ENCODE assay signal across 8 mouse cellular contexts in the genomic region with DNA sequence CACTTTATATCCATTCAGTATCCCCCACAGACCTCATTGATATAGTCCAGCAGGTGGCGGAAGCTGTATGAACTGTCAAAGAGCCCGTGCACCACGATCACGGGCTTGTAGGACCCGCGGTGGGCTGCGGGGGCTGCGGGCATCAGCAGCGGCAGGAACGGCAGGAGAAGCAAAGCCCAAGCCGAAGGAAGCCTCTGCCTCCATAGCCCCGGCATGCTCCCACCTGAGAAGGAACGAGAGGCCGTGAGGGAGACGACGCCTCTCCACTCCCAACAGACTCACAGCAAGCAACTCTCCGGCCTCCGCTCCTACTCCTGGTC. TPM values are rescaled to one million over a fixed set of nuclear protein-coding genes. Genes with fewer than 3 reads are reported as not detected.
DNase-seq lines count a peak whose midpoint lies in the region; ATAC-seq and TF ChIP-seq lines count a peak whose summit lies in the region.

No protein-coding gene starts in this region.

- peaks cover 38% of the 10 kb centered on the region for H3K36me3 ChIP-seq in heart, embryonic 13.5 days
- no peaks in the 10 kb centered on the region for H3K36me3 ChIP-seq in limb, embryonic 11.5 days (ENCODE audit: control insufficient read depth, insufficient read depth, low read length)
- 0 out of 2 replicates have a peak, but pooled peaks cover 9% of the 10 kb centered on the region for H3K36me3 ChIP-seq in midbrain, embryonic 15.5 days (replicated peaks)

- peaks cover 22% of the 10 kb centered on the region for H3K4me1 ChIP-seq in bone marrow macrophage, adult 2 months (ENCODE audit: control insufficient read depth, insufficient read depth, low read length)
- peaks cover 51% of the 10 kb centered on the region for H3K4me1 ChIP-seq in heart, embryonic 13.5 days
- H3K4me1 ChIP-seq in limb, embryonic 11.5 days (ENCODE audit: control insufficient read depth, insufficient read depth, low read length) = peaks cover 28% of the 10 kb centered on the region
- peaks cover 52% of the 10 kb centered on the region for H3K4me1 ChIP-seq in midbrain, embryonic 15.5 days

- no peak for TF ChIP-seq CTCF in bone marrow macrophage, adult 2 months (IDR thresholded peaks at IDR 0.05; ENCODE audit: low read depth, low read length)

- peak overlapping the region; percentile 90 for H3K4me2 ChIP-seq in heart, embryonic 13.5 days
- peak overlapping the region; percentile 94 for H3K4me2 ChIP-seq in limb, embryonic 11.5 days (ENCODE audit: low read depth, severe bottlenecking)
- H3K4me2 ChIP-seq in midbrain, embryonic 15.5 days = peak overlapping the region; percentile 89

- no peak for TF ChIP-seq POLR2A in bone marrow macrophage, adult 2 months (IDR thresholded peaks at IDR 0.05; ENCODE audit: borderline replicate concordance, low read depth, low read length)

- peaks cover 33% of the 10 kb centered on the region for H3K27me3 ChIP-seq in heart, embryonic 13.5 days (replicated peaks)
- H3K27me3 ChIP-seq in limb, embryonic 11.5 days (ENCODE audit: control insufficient read depth, insufficient read depth, low read length) = peaks cover 21% of the 10 kb centered on the region
- H3K27me3 ChIP-seq in midbrain, embryonic 15.5 days (replicated peaks) = no peaks in the 10 kb centered on the region; the same call in 1 of the 2 replicates

- H3K9ac ChIP-seq in heart, embryonic 13.5 days = peak overlapping the region; percentile 90
- peak overlapping the region; percentile 71 for H3K9ac ChIP-seq in limb, embryonic 11.5 days (ENCODE audit: low read length)
- H3K9ac ChIP-seq in midbrain, embryonic 15.5 days = peak overlapping the region; percentile 63

- H3K27ac ChIP-seq in bone marrow macrophage, adult 2 months (ENCODE audit: insufficient read depth, low read depth, low read length) = peak overlapping the region; percentile 69
- H3K27ac ChIP-seq in heart, embryonic 13.5 days (replicated peaks) = peak overlapping the region; percentile 96
- H3K27ac ChIP-seq in limb, embryonic 11.5 days (replicated peaks; ENCODE audit: low read depth, low read length) = no peak overlapping the region
- H3K27ac ChIP-seq in midbrain, embryonic 15.5 days = peak overlapping the region; percentile 95

- ATAC-seq in heart, embryonic 13.5 days (ENCODE audit: extremely low read depth, insufficient number of reproducible peaks, low FRiP score, low TSS enrichment) = no peak
- 0 out of 2 replicates have a peak, but pooled peaks have one; percentile 5 for ATAC-seq in limb, embryonic 11.5 days (ENCODE audit: insufficient number of reproducible peaks, low FRiP score, low TSS enrichment, low read depth)
- peak; percentile 35 for ATAC-seq in midbrain, embryonic 15.5 days (replicated peaks)

- WGBS in heart, embryonic 13.5 days = under 1% methylated on average over 18 of the region's 18 CpGs
- under 1% methylated on average over 18 of the region's 18 CpGs for WGBS in limb, embryonic 11.5 days
- under 1% methylated on average over 18 of the region's 18 CpGs for WGBS in midbrain, embryonic 15.5 days

- peak overlapping the region; percentile 69 for H3K4me3 ChIP-seq in bone marrow macrophage, adult 2 months (ENCODE audit: insufficient read depth, low read length)
- peak overlapping the region; percentile 80 for H3K4me3 ChIP-seq in heart, embryonic 13.5 days
- peak overlapping the region; percentile 82 for H3K4me3 ChIP-seq in limb, embryonic 11.5 days (ENCODE audit: low read depth, low read length)
- peak overlapping the region; percentile 71 for H3K4me3 ChIP-seq in midbrain, embryonic 15.5 days

- H3K9me3 ChIP-seq in heart, embryonic 13.5 days = no peaks in the 10 kb centered on the region
- no peaks in the 10 kb centered on the region for H3K9me3 ChIP-seq in limb, embryonic 11.5 days (ENCODE audit: control insufficient read depth, low read length)
- H3K9me3 ChIP-seq in midbrain, embryonic 15.5 days = no peaks in the 10 kb centered on the region

- DNase-seq in kidney, adult 9 months = peak; percentile 60
- DNase-seq in kidney, postnatal 36 days = no peak
- peak; percentile 54 for DNase-seq in limb, embryonic 11.5 days (ENCODE audit: low spot score)
- peak; percentile 61 to 69 for DNase-seq in thymus, postnatal 36 days
- DNase-seq in frontal cortex, postnatal 25 days (ENCODE audit: low spot score in 2 of 2) = no peak

RNA-seq across cellular contexts. Expression of gene Ppt2, which starts 1.6 kb away (rescaled TPM):
- polyA plus RNA-seq in bone marrow macrophage, adult 2 months (2012; ENCODE audit: insufficient read depth, insufficient read length, missing spikeins) = 101 and 118 TPM in 2 replicates
- polyA plus RNA-seq in heart, embryonic 13.5 days (2015; fragmentation: Nextera tagmentation; extraction: Ambion mirVana) = 26.1 and 27.6 TPM in 2 replicates
- 24.8 and 26.1 TPM in 2 replicates for polyA plus RNA-seq in limb, embryonic 11.5 days (2014; fragmentation: Nextera tagmentation; extraction: Ambion mirVana)
- polyA plus RNA-seq in midbrain, embryonic 15.5 days (2015; fragmentation: Nextera tagmentation; extraction: Ambion mirVana) = 20.0 and 20.9 TPM in 2 replicates

RNA-seq across cellular contexts. Expression of gene Prrt1, which starts 2.6 kb away (rescaled TPM):
- polyA plus RNA-seq in bone marrow macrophage, adult 2 months (2012; ENCODE audit: insufficient read depth, insufficient read length, missing spikeins) = 0.76 and 1.3 TPM in 2 replicates
- 0.15 and 0.31 TPM in 2 replicates for polyA plus RNA-seq in heart, embryonic 13.5 days (2015; fragmentation: Nextera tagmentation; extraction: Ambion mirVana)
- polyA plus RNA-seq in limb, embryonic 11.5 days (2014; fragmentation: Nextera tagmentation; extraction: Ambion mirVana) = 0.17 and 0.20 TPM in 2 replicates
- 10.7 and 10.8 TPM in 2 replicates for polyA plus RNA-seq in midbrain, embryonic 15.5 days (2015; fragmentation: Nextera tagmentation; extraction: Ambion mirVana)

RNA-seq across cellular contexts. Expression of gene Egfl8, which starts 11.0 kb away (rescaled TPM):
- 4.9 and 9.0 TPM in 2 replicates for polyA plus RNA-seq in bone marrow macrophage, adult 2 months (2012; ENCODE audit: insufficient read depth, insufficient read length, missing spikeins)
- 1.0 and 1.2 TPM in 2 replicates for polyA plus RNA-seq in heart, embryonic 13.5 days (2015; fragmentation: Nextera tagmentation; extraction: Ambion mirVana)
- polyA plus RNA-seq in limb, embryonic 11.5 days (2014; fragmentation: Nextera tagmentation; extraction: Ambion mirVana) = 2.8 and 3.5 TPM in 2 replicates
- 9.2 and 10.3 TPM in 2 replicates for polyA plus RNA-seq in midbrain, embryonic 15.5 days (2015; fragmentation: Nextera tagmentation; extraction: Ambion mirVana)

RNA-seq across cellular contexts. Expression of gene Fkbpl, which starts 17.8 kb away (rescaled TPM):
- polyA plus RNA-seq in bone marrow macrophage, adult 2 months (2012; ENCODE audit: insufficient read depth, insufficient read length, missing spikeins) = 22.4 and 22.9 TPM in 2 replicates
- 10.4 and 10.7 TPM in 2 replicates for polyA plus RNA-seq in heart, embryonic 13.5 days (2015; fragmentation: Nextera tagmentation; extraction: Ambion mirVana)
- 13.1 and 19.3 TPM in 2 replicates for polyA plus RNA-seq in limb, embryonic 11.5 days (2014; fragmentation: Nextera tagmentation; extraction: Ambion mirVana)
- polyA plus RNA-seq in midbrain, embryonic 15.5 days (2015; fragmentation: Nextera tagmentation; extraction: Ambion mirVana) = 14.6 and 16.0 TPM in 2 replicates

RNA-seq across cellular contexts. Expression of gene Atf6b, which starts 20.2 kb away (rescaled TPM):
- 42.6 and 62.7 TPM in 2 replicates for polyA plus RNA-seq in bone marrow macrophage, adult 2 months (2012; ENCODE audit: insufficient read depth, insufficient read length, missing spikeins)
- polyA plus RNA-seq in heart, embryonic 13.5 days (2015; fragmentation: Nextera tagmentation; extraction: Ambion mirVana) = 56.1 and 56.2 TPM in 2 replicates
- polyA plus RNA-seq in limb, embryonic 11.5 days (2014; fragmentation: Nextera tagmentation; extraction: Ambion mirVana) = 63.4 and 71.4 TPM in 2 replicates
- polyA plus RNA-seq in midbrain, embryonic 15.5 days (2015; fragmentation: Nextera tagmentation; extraction: Ambion mirVana) = 123 and 125 TPM in 2 replicates

Comparison
In these comparisons a context has a peak if more than half of its experiments do, and no peak if none do; other contexts are left out.
1. DNase-seq: peak in kidney, adult 9 months (single experiment), limb, embryonic 11.5 days (single experiment) and thymus, postnatal 36 days (2 of 2); none in kidney, postnatal 36 days (0 of 2) and frontal cortex, postnatal 25 days (0 of 2).
2. Peak in every context shown above with its lines, with median percentiles within 50 percentile points of each other: H3K4me3 ChIP-seq, H3K4me2 ChIP-seq and H3K9ac ChIP-seq.